Mouse (Mus musculus): Measurements from ENCODE around the gene Krt81. TPM values are rescaled to one million over a fixed set of nuclear protein-coding genes. Genes with fewer than 3 reads are reported as not detected.

Krt81 gene
- total RNA-seq, 2 experiments from 2014 or later: not detected

DNA sequence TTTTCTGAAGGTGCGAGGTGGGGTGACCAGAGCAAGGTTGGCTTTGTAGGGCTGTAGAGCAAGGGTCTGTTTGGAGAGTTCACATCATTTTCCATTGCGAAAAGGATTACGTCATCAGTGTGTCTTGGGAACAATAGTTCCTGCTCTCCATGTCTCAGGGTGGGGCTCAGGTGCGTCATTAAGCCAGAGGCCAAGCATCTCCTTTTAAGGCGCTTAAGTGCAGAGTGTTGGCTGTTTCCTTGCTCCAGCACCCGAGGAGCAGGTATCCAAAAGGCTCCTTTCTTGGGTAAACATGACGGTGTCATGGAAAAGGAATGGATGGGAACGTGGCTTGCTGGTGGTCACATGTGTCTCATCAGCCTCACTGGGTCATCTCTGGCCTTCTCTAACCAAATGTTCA lies 8.8 kb downstream of the Krt81 start:
- DNase-seq (ENCODE audit: low spot score in 2 of 2): no peak

GRCm38 (mm10) chr15:101453093-101453736 lies 10.3 kb downstream of the Krt81 start:
- DNase-seq (ENCODE audit: low spot score in 2 of 2): peak; percentile 58 to 59

DNA sequence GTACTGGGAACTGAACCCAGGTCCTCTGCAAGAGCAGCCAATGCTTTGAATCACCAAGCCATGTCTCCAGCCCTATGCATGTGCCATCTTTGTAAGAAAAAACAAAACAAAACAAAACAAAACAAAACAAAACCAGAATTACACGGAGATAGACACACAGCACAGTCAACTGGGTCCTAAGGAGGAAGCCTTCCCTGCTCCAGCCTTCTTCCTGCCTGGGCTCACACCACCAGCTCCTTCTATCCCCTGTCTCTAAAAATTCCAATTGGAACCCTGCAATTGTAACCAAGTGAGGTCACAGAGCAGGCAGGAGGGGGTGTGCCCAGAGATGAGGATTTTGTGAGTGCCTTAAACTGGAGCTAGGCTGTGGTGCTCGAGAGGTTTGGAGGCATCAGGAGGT lies 16.1 kb downstream of the Krt81 start, which contains the start of gene Krt88:
TSS of gene Krt88 (plus strand) at position 301 of the 400 bp plus-strand sequence.
- no peak for DNase-seq (ENCODE audit: low spot score in 2 of 2)

DNA sequence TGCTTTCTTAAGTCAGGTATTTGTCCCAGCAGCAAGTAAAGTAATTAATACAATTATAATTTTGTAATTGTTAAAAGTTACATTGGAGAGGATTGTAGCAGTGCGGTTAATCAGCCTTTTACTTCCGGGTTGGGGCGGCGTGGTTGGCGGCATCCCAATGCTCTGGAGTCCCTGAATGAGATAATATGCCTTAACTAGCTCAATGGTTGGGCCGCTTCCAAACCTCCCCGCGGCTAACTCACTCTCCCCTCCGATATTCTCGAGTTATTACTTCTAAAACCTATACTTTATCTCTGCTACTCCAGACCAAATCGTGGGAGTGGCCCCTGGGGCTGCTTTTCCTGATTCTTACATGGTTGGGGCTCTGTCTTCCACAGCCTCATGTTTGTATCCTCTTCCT lies 17.0 kb downstream of the Krt81 start:
- DNase-seq (ENCODE audit: low spot score in 2 of 2): no peak

- DNase-seq (ENCODE audit: low spot score in 2 of 2): peak; percentile 25 to 58
These were observed 22.7 kb downstream of the Krt81 start for GRCm38 (mm10) chr15:101440837-101441236.

GRCm38 (mm10) chr15:101438555-101438954 lies 25.0 kb downstream of the Krt81 start, which contains the start of gene Krt87:
Gene Krt87 (minus strand): TSS chr15:101438804.
- DNase-seq (ENCODE audit: low spot score in 2 of 2): no peak

DNA sequence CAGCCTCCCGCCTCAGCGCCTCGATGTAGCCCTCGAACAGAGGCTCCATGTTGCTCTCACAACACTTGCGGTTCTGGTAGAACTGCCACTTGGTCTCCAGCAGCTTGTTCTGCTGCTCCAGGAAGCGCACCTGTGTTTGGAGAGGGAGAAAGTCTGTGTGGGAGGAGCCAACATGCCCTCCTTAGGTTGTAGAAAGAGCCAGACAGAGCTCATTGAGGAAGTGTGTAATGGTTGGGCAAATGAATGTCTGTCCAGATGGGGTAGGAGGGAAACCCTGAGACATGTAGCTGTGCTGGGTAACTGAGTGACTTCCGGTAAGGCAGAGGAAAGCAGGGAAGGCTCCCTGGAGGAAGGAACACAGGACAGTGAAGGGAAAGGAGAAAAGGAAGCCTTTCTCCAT lies 26.9 kb downstream of the Krt81 start:
- DNase-seq (ENCODE audit: low spot score in 2 of 2): no peak

DNA sequence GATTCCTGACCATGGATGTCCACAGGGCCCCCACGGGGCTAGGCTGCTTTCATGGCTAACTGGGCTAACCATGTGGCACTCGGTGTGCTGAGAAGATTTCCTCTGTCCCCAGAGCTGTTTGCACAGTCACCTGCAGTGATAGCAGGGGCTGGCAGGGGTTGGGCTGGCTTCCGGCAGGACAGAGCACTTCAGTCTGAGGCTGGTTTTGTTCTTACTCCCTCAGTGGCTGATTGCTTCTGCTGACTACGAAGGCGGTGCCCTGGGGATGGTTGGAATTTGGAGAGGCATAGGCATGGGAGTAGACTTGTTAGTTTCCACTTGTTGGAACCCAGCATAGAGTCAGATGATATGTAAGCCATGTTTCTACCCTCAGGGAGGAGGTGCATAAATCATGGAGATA lies 38.6 kb downstream of the Krt81 start:
- DNase-seq (ENCODE audit: low spot score in 2 of 2): no peak

DNA sequence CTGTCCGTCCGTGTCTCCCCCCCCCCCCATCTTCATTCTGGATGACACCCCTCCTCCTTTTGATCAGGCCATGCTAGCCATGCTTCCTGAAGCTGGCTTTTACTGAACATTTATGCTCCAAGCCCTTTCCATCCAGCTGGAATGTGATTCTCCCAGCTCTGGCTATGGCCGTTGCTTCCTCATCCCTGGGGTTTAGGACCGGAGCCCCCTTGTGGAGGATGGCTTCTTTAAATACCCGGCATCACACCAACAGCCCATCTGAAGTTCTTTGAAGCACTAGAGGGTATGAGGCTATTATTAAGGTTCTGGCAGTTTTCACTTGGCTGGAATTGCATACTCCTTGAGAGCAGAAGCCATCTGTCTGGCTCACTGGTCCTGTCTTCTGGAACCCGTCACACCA lies 42.6 kb downstream of the Krt81 start:
- peak in 1 of 2 experiments; percentile 13 for DNase-seq (ENCODE audit: low spot score in 2 of 2)

DNA sequence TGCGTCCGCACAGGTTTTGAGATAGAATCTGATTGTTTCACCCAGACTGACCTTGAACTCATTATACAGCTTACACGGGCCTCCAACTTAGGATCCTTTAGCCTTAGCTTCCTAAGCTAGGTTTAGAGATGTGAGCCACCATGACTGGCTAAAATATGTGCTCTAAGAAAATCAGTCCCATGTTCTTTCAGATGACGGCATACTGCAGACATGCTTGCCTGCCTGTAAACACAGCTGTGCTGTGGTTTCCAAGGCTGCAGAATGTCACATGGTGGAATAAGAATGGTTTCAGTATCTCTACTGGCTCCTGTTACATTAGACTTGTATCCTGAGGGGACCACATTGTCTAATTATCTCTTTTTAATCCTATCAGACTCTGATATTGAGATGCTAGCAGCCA lies 44.6 kb downstream of the Krt81 start:
- peak; percentile 13 to 16 for DNase-seq (ENCODE audit: low spot score in 2 of 2)

GRCm38 (mm10) chr15:101414807-101415565 lies 48.6 kb downstream of the Krt81 start:
- no peak for DNase-seq (ENCODE audit: low spot score in 2 of 2)

DNA sequence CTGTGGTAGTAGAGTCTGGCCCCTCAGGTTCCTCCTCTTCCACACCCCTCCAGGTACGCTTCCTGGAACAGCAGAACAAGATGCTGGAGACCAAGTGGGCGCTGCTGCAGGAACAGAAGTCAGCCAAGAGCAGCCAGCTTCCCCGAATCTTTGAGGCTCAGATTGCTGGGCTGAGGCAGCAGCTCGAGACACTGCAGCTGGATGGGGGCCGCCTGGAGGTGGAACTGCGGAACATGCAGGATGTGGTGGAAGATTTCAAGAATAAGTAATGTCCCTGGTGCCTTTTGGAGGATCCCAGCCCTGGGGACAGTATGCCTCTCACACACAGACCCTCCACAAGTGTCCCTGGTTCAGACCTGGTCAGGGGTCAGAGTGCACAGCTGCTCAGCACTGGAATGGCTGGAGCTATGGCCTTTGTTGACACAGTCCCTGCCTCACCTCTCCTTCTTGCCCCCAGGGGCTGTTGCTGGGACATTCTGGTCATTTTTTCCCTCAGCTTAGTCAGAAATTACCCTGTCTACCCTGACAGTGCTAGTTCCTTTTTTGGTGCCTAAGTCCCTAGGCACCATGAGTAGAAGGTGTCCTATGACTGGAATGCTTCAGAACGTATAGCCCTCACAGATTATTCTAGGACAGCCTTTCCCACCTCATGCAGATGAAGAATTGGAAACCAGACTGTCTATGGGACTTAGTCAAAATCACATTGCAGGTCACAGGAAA lies 49.5 kb downstream of the Krt81 start:
- DNase-seq (ENCODE audit: low spot score in 2 of 2): no peak

DNA sequence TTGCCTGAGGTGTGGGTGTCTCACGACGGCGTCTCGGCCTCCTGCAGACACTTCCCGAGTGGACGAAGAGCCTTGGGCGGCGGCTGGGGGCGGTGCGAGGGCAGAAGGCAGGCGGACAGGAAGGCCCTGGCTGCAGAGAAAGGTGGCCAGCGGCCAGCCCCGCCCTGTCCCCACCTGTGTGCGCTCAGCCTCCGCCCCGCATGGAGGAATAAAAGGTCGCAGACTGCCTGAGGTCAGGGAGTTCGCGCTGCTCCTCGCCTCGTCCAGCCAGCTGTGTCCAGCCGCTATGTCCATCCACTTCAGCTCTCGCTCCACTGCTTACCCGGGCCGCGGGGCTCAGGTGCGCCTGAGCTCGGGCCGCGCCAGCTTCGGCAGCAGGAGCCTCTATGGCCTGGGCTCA lies 51.4 kb downstream of the Krt81 start:
- DNase-seq (ENCODE audit: low spot score in 2 of 2): no peak

GRCm38 (mm10) chr15:101410775-101411174 lies 52.8 kb downstream of the Krt81 start, which contains the start of gene Krt7:
Gene Krt7 (plus strand): TSS chr15:101411043.
- no peak for DNase-seq (ENCODE audit: low spot score in 2 of 2)

Other genes starting within 250 kb of the Krt81 start
- gene Grasp, start 239.6 kb downstream of the Krt81 start, total RNA-seq (2021): 10 to 100 TPM; 53.4 to 55.2 TPM
- gene Nr4a1, start 209.5 kb downstream of the Krt81 start, total RNA-seq (2021): 10 to 100 TPM; 34.5 to 54.4 TPM
- 10 to 100 TPM; 45.9 to 47.3 TPM for gene Atg101, start 179.5 kb downstream of the Krt81 start, total RNA-seq (2021)
- gene 6030408B16Rik, start 170.5 kb downstream of the Krt81 start, total RNA-seq (2021): under 1 TPM; 0.28 to 0.69 TPM
- gene Krt80, start 93.6 kb downstream of the Krt81 start, total RNA-seq (2021): under 1 TPM in 1 of 2 experiments, not detected in 1; 0.10 TPM
- gene Krt7, start 52.7 kb downstream of the Krt81 start, total RNA-seq (2021): not detected
- gene Krt87, start 24.9 kb downstream of the Krt81 start, total RNA-seq (2021): under 1 TPM; 0.18 to 0.81 TPM
- not detected for gene Krt88, start 16.0 kb downstream of the Krt81 start, total RNA-seq (2021)
- gene Krt86, start 9.7 kb upstream of the Krt81 start, total RNA-seq (2021): not detected
- gene Krt83, start 27.8 kb upstream of the Krt81 start, total RNA-seq (2021): not detected
- gene Gm49425, start 53.5 kb upstream of the Krt81 start, total RNA-seq (2021): not detected
- gene Krt84, start 69.1 kb upstream of the Krt81 start, total RNA-seq (2021): not detected
- not detected for gene Krt82, start 86.9 kb upstream of the Krt81 start, total RNA-seq (2021)
- gene Krt90, start 99.2 kb upstream of the Krt81 start, total RNA-seq (2021): under 1 TPM; 0.14 to 0.16 TPM
- gene Krt75, start 110.2 kb upstream of the Krt81 start, total RNA-seq (2021): under 1 TPM in 1 of 2 experiments, not detected in 1; 0.14 TPM
- gene Gm5414, start 164.4 kb upstream of the Krt81 start, total RNA-seq (2021): not detected
- not detected for gene Gm5478, start 183.6 kb upstream of the Krt81 start, total RNA-seq (2021)
- not detected for gene Krt6b, start 216.5 kb upstream of the Krt81 start, total RNA-seq (2021)
- gene Krt6a, start 230.6 kb upstream of the Krt81 start, total RNA-seq (2021): not detected
- under 1 TPM; 0.33 to 0.48 TPM for gene Krt5, start 249.1 kb upstream of the Krt81 start, total RNA-seq (2021)

Measured in layer of hippocampus, postnatal 14 days (tissue).